Mouse (Mus musculus) myocyte (in vitro differentiated cells): ENCODE measurements around the gene Pole3.

Source experiments
- CEBPB ChIP-seq: IDR thresholded peaks from 2 replicates; pipeline ENCODE4 v1.6.1; 2011; ENCODE audit warnings: mild to moderate bottlenecking, moderate library complexity; ENCODE audit not compliant: poor library complexity, insufficient read depth, severe bottlenecking
- E2F4 ChIP-seq: IDR thresholded peaks from one replicate; pipeline ENCODE4 v1.6.1; 2011; ENCODE audit warnings: mild to moderate bottlenecking, control low read depth, moderate library complexity; ENCODE audit not compliant: insufficient read depth
- MAX ChIP-seq: IDR thresholded peaks from one replicate; pipeline ENCODE4 v1.6.1; 2011; ENCODE audit warnings: low read depth, mild to moderate bottlenecking, control low read depth
- MYOD1 ChIP-seq, 3 experiments: IDR thresholded peaks; one replicate each; pipeline ENCODE4 v1.6.1; 2011; ENCODE audit warnings: control low read depth in 2 of 3, low read depth in 2 of 3, mild to moderate bottlenecking in 2 of 3, moderate library complexity in 1 of 3; ENCODE audit not compliant: insufficient read length in 2 of 3, control insufficient read depth in 1 of 3
- MYOG ChIP-seq, 3 experiments: IDR thresholded peaks; one replicate each; pipeline ENCODE4 v1.6.1; 2011; ENCODE audit warnings: control low read depth in 2 of 3, low read depth in 2 of 3, mild to moderate bottlenecking in 2 of 3; ENCODE audit not compliant: insufficient read length in 2 of 3, control insufficient read depth in 1 of 3, insufficient read depth in 1 of 3
- POLR2A ChIP-seq: IDR thresholded peaks from one replicate; pipeline ENCODE4 v1.6.1; 2011; ENCODE audit warnings: low read depth, mild to moderate bottlenecking, control low read depth, moderate library complexity; ENCODE audit not compliant: insufficient read length
- POLR2AphosphoS2 ChIP-seq: IDR thresholded peaks from one replicate; pipeline ENCODE4 v1.6.1; 2011; ENCODE audit warnings: low read depth, control low read depth; ENCODE audit not compliant: insufficient read length
- REST ChIP-seq: IDR thresholded peaks from one replicate; pipeline ENCODE4 v1.6.1; 2011; ENCODE audit warnings: mild to moderate bottlenecking, control low read depth, moderate library complexity; ENCODE audit not compliant: insufficient read depth, insufficient read length
- TCF3 ChIP-seq: IDR thresholded peaks from one replicate; pipeline ENCODE4 v1.6.1; 2011; ENCODE audit warnings: low read depth, control low read depth; ENCODE audit not compliant: insufficient read length
- USF1 ChIP-seq: IDR thresholded peaks from one replicate; pipeline ENCODE4 v1.6.1; 2011; ENCODE audit warnings: low read depth, mild to moderate bottlenecking, control low read depth, moderate library complexity

DNA sequence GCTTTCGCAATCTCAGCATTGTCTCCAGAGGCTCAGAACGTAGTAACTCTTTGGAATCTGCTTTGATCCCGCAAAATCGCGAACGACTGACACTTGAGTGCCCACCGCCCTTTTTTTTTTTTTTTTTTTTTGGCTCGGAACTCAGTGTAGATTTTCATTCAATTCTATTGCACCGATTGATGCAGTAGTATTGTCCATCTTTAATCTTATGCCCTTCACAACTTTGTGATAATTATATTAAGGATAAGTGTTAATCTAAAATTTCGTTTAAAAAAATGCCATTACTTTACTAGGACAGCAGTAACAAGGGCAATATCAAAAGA is 582 bp upstream of the Pole3 start:
- TF ChIP-seq REST (no peak), POLR2AphosphoS2 (no peak), USF1 (no peak), E2F4 (no peak), MAX (no peak), POLR2A (no peak), MYOD1 (IDR thresholded peaks at IDR 0.05; ENCODE audit: control insufficient read depth in 1 of 3, insufficient read length in 2 of 3, low read depth in 2 of 3) (no peak), CEBPB (peak; percentile 92), TCF3 (no peak), MYOG (IDR thresholded peaks at IDR 0.05; ENCODE audit: control insufficient read depth in 1 of 3, insufficient read depth in 1 of 3, insufficient read length in 2 of 3, low read depth in 2 of 3) (no peak)
